Mouse (Mus musculus) testis, postnatal 10 days (tissue): ENCODE measurements around the gene Lama2.
A peak's percentile ranks its signal among the peaks of the same experiment; 100 is the strongest.

Experiments used
- DNase-seq: peaks from one replicate; pipeline ENCODE4 v3.0.0; 2021; ENCODE audit warnings: low spot score

Gene Lama2

GRCm38 (mm10) chr10:27184185-27184584 lies 435.4 kb downstream of the Lama2 start:
- DNase-seq: no peak

- DNase-seq: no peak
Observed at GRCm38 (mm10) chr10:27174271-27174670, 445.3 kb downstream of the Lama2 start.

- no peak for DNase-seq
Observed at GRCm38 (mm10) chr10:27164738-27165137, 454.8 kb downstream of the Lama2 start.

- no peak for DNase-seq
Observed at GRCm38 (mm10) chr10:27162364-27162763, 457.2 kb downstream of the Lama2 start.

GRCm38 (mm10) chr10:27150220-27150619 lies 469.3 kb downstream of the Lama2 start:
- no peak for DNase-seq

- DNase-seq: no peak
Observed at GRCm38 (mm10) chr10:27140422-27140821, 479.1 kb downstream of the Lama2 start.

- DNase-seq: no peak
Observed at GRCm38 (mm10) chr10:27135768-27136167, 483.8 kb downstream of the Lama2 start.

GRCm38 (mm10) chr10:27133135-27133534 lies 486.4 kb downstream of the Lama2 start:
- DNase-seq: peak; percentile 54

- DNase-seq: no peak
Observed at GRCm38 (mm10) chr10:27127454-27127853, 492.1 kb downstream of the Lama2 start.

- no peak for DNase-seq
Observed at GRCm38 (mm10) chr10:27123763-27124162, 495.8 kb downstream of the Lama2 start.

- DNase-seq: no peak
Observed at GRCm38 (mm10) chr10:27117815-27118214, 501.7 kb downstream of the Lama2 start.

- DNase-seq: no peak
Observed at GRCm38 (mm10) chr10:27116938-27117647, 502.5 kb downstream of the Lama2 start.

- DNase-seq: no peak
Observed at GRCm38 (mm10) chr10:27114131-27114530, 505.4 kb downstream of the Lama2 start.

- no peak for DNase-seq
Observed at GRCm38 (mm10) chr10:27103811-27104210, 515.7 kb downstream of the Lama2 start.

GRCm38 (mm10) chr10:27101800-27102353 lies 517.7 kb downstream of the Lama2 start:
- DNase-seq: no peak

- DNase-seq: no peak
Observed at GRCm38 (mm10) chr10:27077113-27077512, 542.4 kb downstream of the Lama2 start.

GRCm38 (mm10) chr10:27068794-27069435 lies 550.6 kb downstream of the Lama2 start:
- no peak for DNase-seq

GRCm38 (mm10) chr10:27063671-27064070 lies 555.9 kb downstream of the Lama2 start:
- DNase-seq: peak; percentile 38

GRCm38 (mm10) chr10:27054488-27054887 lies 565.1 kb downstream of the Lama2 start:
- DNase-seq: no peak

- DNase-seq: no peak
Observed at GRCm38 (mm10) chr10:27047196-27047595, 572.4 kb downstream of the Lama2 start.

- no peak for DNase-seq
Observed at GRCm38 (mm10) chr10:27041812-27042211, 577.7 kb downstream of the Lama2 start.

- no peak for DNase-seq
Observed at GRCm38 (mm10) chr10:27022707-27023106, 596.9 kb downstream of the Lama2 start.

GRCm38 (mm10) chr10:27012804-27013365 lies 606.7 kb downstream of the Lama2 start:
- DNase-seq: no peak
